Mouse (Mus musculus) lung, postnatal 14 days (tissue): Measurements from ENCODE around the gene Pard3b.
"Not testable (repeated sequence)": the region's sequence is repeated elsewhere in the genome, so short reads cannot be mapped to it uniquely, and the experiment has no call there.

ENCODE experiments used
- DNase-seq: peaks from one replicate; pipeline ENCODE4 v3.0.0; 2021

Pard3b gene

DNA sequence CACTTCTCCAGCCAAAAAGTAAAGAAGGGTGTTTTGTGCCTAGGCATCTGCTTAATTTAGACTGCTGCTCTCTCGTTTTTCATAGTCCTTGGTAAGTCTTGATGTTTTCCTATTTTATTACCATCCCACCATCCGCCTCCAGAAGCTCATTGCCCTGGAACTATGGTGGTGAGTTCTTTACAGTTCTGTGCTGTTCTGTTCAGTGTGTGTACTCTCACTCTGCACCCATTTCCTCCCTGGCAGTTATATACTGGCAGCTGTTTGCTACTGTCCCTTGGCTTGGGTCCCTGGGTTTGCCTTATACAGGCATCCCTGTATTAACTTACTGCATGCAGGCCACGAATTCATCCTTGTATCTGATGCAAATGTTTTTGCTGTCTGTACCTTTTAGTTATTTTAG lies 956.8 kb downstream of the Pard3b start:
- DNase-seq, result no peak

DNA sequence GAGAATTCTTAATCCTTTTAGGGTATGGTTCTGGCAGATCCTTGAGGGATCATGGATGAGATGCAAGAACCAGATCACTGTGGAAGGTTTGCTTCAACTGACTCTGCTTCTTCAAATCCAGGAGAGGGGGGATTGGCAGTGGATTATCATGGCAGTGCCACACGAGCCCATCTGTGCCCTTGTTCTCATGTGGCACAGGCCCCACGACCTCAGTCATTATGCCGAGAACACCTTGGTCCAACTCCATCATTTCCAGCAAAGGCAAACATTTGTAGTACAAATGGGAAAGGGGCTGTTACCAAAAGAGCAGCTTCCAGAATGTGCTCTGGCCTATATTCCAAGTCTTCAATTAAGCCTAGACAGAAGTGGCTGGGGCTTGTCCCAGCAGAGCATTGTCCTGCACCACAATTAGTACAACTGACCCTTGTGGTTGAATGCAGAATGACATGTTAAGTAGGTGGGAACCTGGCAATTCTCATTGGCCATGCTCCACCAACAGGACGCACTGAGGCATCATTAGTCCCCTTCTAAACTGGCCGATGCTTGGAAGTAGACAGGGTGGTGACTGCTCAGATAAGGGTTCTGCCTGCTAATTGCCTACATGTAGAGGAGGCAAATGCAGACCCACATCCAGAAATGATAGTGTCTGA lies 959.3 kb downstream of the Pard3b start:
- no peak for DNase-seq

DNA sequence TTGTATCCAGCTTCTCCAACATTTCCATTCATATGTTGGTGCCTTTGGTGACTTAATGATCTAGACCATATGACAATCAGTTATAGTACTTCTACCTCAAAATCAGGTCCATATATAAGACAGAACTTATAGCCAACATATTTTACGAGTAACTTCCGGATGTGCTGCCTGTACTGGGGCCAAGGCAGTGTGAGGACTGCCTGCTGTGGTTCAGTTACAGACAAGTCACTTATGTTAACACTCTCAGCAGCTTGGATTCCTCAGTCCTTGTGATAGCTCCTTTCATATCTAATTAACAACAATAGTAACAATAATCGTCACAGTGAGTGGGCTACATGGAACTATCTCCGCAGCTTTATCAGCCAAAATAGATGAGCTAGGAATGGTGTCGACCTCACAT lies 959.9 kb downstream of the Pard3b start:
- no peak for DNase-seq

DNA sequence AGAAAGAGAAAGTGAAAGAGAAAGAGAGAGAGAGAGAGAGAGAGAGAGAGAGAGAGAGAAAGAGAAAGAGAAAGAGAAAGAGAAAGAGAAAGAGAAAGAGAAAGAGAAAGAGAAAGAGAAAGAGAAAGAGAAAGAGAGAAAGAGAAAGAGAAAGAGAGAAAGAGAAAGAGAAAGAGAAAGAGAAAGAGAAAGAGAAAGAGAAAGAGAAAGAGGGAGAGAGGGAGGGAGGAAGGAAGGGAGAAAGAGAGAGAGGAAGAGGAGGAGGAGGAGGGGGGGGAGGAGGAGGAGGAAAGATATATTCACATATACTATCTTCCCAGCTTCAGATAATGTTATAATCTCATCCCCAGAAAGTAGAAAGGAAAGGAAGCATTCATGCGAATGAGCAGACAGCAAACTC lies 966.0 kb downstream of the Pard3b start:
- DNase-seq, result not testable (repeated sequence)

DNA sequence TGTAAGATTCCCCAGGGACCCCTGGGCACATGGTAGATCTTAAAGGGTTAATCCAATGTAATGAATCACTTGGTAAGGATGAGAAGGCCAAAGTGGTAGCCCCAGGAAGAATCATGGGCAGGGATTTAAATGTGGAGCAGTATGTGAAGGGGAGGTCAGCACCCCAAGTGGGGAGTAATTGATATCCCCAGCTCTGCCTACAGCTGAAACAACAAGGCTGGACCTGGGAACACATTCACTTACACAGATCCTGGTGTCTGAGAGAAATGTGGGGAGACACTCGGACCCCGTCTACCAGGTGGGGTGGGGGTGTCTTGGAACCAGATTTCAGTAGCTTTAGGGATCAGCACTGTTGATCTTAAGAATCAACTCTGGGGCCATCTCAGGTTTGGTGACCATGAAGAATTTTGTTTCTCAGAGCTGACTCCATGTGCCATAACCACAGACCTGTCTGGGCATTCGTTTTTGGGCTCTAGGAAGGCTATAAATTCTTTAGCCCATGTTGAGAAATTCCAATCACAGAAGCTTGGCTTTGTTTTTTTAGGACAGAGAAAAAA lies 979.6 kb downstream of the Pard3b start:
- no peak for DNase-seq

DNA sequence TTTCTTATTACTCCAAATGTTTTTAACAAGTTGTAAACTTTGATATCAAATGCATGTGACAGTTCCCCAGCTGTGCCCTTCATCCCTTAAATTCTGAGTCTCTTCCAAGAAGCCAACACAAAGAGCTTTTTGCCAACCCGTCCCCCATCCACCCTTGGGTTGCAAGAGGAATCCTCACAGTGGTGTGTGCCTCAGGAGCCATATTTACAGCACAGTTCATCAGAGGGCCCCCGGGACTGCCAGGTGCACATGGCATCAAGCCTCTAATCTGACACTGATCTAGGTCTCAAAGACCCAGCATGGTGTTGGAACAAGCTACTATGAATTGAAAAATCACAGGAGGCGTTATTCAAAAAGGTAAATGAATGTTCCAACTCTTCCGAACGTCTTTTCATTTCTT lies 980.8 kb downstream of the Pard3b start:
- no peak for DNase-seq

DNA sequence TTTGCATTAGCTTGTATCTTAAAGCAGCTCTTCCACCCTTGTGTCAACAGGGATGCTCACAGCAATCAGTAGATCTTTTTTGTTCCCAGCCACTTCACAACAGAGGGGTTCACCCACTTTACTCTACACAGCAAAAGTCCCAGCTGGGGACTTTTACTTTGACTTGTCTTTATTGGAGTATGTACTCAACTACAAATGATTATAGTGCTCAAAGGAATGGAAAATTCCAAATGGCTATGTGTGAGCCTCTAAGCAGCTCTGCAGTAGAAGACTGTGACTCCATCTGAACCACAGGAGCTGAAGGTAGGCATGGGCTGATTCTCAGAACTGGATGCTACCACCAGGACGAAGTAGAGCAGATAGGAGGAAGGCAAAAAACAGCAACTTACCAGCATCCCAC lies 983.8 kb downstream of the Pard3b start:
- no peak for DNase-seq

DNA sequence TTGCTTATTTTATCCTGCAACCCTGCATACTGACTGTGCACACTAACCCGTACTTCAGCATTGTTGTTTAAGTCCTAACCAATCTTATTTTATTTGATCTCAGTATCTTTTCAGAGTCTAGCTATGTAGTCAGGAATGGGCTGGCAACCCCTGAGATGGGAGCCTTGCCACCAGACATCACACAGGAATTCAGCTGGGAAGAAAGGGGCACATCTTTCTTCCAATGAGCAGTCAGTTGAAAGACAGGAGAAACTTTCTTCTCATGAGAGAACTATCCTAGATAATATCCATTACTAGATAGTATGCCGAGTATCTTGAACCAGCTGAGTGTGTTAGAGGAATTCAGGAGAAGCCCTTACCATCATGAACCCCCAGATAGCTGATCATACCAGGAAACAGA lies 985.5 kb downstream of the Pard3b start:
- no peak for DNase-seq

DNA sequence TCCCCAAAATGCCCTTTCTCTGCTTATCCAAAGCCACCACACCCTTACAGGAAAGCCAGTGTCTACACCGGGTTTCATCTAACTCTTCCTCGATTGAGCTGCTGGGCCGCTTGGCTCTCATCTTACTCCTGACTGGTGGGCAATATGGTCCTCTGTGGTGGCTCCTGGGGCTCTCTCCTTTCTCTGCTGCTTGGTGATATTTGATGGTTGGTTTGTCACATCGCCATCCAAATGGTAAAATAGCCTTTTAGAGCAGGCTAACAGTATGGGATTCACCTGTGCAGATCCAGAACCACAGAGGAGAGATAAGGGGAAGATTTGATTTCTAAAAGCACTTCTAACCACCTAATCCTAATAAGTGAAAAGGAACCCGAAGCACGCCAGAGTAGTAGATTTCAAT lies 986.2 kb downstream of the Pard3b start:
- DNase-seq, result no peak

DNA sequence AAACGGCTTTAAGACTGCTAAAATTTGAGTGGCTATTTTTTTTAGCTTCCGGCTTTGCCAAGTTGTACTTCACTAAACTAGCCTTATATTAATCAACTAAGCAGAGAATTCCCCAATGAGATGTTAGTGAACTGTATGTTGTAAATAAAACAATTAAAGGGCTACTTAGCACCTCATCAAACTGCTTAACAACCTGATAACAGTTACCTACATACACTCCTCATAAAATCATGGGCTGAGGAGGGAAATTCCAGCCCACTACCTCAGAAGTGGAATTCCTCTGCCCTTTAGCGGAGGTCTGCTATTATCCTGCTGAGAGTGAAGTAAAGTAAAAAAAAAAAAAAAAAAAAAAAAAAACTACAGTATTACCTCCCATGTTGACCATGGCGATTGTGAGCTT lies 986.7 kb downstream of the Pard3b start:
- DNase-seq, result no peak

DNA sequence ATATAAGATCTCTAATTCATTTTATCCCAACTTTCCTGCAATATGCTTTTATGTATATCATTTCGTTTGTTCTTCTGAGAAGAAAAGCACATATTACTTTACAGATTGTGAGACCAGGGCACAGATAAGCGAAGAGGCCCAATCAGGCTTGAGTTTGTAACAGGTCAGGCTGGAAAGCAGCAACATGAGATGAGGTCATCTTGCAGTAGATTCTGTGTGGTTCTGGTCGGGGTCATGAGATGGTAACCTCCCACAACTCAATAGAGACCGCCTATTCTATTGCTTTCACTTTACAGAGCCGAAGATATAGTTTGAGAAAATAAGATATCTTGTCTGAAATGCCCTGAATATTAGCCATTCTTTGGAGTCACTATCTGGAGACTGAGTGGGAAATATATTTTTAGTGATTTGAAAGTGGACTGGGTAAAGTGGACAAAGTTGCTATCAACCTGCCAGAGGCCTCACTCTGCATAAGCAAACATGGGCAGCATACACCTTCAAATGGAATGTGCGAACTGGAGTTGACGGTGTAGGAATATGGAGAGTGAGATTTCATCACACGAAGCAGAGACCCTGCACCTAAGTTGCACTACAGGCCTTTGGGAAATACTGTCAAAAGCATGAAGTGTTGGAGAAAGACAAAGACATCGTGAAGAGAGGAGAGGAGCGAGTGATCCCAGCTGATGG lies 987.3 kb downstream of the Pard3b start:
- DNase-seq, result no peak

DNA sequence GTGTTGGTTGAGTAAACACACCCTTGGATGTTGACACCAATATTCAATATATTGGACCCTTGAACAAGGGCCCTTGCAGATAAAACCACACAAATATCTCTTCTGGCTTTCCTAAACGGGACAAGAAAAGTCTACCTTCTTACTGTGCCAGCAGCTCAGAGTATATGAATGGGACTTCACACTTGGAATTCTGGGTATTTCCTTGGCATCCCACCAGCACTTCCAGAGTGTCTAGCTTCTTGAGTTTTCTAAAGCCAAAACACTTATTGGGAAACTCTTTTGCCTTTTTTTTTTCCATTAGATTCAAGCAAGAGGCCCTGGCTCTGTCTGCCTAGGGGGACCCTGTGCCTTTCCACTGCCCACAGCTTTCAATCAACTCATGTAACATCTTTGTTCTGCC lies 991.3 kb downstream of the Pard3b start:
- peak; percentile 75 for DNase-seq

DNA sequence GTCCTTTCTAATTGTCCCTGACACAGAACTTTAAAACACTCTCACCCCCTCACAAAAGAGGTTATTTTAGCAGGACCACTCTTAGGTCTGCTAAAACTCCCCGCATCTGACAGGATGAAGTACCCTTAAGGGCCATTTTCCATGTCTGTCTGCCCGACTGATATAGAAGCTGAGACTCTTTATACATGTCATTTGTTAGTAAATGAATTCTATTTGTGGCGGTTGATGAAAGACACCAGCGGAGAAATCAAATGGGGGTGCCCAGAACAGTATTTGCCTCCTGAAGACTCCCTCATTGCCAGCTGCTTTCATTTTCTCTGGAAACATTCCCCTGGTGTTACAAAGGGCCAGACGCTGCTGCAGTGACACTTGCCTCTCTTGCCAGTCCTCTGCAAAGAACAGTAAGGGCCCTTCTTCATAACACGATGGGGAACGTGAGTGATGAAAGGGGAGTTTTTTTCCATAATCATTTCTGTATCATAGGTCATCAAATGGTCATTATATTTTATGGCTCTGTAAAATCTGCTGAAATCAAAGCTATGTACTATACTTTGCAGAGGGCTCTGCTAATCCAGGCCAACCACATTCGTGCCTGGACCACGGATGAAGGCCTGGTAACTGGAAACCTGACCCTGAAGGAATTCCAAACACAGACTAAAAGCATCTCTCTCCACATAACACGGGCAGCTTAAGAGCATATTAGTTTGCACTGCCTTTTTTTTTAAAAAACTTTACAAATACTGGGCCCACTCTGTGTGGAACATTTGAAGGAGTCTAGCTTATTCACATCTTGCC lies 993.1 kb downstream of the Pard3b start:
- DNase-seq, result no peak

DNA sequence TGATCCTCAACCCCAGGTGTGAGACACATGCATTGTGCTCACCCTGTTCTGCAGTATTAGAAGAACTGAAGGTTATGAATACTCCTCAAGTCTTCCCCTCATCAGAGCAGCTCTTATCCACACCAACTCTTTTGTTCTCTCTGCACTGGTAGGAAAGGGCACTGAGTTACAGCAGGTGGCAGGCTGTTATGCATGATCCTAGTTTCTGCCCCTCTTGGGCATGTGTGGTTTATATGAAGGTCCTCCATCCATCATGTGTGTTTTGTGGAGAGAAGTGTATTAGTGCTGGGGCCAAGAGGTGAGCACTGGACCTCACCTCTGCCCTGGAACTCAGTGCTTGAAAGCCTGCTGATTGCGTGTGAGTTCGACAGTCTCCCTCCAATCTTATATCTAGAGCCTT lies 994.3 kb downstream of the Pard3b start:
- DNase-seq, result no peak

DNA sequence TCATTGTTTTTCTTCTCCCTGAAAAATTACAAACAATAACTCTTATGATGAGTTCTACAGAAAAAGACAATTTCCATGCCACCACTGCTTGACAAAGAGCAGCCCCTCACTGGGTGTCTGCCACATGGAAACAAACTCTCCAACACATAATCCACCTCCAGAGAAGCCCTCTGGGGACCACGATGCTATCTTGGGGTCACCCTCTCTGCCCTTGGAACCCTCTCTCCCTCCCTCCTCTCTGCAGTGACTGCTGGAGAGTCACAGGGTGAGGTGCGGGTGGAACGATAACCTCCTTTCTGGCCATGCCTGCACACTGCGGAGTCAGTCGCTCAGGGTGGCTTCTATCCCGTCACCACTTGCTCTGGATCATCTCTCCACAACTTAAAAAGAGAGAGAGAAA lies 996.6 kb downstream of the Pard3b start:
- DNase-seq, result no peak

DNA sequence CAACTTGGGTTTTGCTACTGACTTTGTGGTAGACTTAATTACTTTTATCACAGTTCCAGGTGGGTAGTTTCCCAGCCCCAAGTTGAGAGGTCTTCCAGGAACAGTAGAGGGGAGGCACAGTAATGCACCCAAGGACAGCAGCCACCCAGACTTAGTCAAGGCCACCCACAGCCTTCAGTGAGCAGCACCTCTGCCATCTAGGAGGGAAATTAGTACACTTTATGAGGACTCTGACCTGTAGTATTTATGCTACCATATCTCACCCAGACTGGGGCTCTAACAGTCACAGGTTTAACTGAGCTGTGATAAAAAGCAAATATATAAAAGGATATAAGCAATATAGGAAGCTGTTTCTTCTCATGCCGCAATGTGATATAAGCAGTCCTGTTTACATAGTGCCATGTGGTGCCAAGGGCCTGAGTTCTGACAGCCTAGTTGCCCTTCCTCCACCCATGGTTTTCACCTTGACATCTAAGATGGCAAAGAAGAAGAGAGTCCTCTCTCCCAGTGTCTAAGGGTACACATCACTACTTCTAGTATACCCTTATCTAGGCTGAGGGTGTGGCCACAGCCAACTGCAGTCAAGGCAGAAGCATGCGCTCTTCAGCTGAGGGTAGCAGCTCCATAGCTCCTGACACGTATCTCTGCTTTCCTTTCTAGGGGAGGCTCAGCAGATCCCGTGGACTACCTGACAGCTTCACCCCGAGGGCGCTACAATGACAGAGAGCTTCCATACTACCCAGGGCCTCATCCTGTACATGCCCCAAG lies 998.5 kb downstream of the Pard3b start:
- no peak for DNase-seq

DNA sequence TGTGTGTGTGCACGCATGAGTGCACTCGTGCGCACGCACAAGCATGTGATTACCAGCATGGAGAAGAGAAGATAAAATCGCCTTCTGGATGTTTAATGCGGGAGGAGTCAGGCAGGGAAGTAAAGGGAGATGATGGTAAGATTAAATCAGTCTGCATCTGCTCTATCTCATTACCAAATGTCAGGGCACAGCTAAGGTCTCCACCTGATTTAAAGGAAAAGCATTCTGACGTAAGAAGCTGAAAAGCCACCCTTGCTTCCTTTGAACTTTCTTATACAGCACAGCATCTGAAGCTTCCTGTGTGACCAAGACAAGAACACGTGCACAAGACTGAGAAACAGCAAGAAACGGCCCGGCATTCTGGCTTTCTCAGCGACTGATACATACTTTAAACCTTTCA lies 1000.4 kb downstream of the Pard3b start:
- no peak for DNase-seq

DNA sequence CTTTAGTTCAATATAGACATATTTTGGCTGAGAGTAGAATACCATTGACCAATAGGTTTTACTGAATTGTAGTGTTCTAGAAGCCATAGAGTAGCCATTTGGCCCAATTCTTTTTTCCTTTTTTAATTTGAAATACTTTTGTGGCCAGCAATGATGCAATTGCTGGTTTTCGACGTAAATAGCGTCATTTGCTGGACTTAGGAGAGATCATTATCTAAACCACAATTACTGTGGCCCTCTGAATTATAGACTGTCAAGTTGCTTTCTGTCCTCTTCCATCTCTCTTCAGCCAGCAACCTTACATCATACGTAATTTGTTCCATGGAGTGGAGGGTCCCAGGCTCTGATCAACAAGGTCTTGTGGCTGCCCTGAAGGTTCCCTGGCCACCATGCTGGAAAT lies 1000.8 kb downstream of the Pard3b start:
- DNase-seq, result no peak

DNA sequence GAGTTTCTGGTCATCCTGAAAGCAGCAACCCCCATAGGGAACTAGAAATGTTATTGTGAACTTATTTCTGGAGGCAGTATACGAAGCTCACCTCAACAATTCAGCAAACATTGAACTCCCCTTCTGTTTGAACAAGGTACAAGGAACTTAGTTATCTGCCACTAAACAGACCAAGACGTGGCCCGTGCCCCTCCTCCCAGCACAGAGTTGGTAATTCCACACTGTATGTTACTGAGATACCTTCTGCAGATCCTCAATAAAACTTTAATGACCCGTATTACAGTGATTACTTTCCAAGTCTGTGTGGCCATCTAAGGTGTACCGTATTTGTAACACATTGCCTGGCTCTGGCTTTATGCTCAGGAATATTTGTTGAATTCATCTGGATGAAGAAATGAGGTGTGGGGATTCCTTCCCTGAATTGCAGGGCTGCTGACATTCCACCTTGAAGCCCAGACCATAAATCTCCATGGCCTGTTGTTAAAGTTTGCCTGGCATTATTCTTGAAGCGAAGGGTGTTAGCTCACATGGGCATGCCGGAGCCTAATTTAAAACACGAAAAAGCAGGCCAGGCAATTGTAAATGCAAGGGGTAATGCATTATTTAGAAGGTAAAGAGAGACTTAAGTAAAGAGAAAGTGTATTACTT lies 1006.1 kb downstream of the Pard3b start:
- DNase-seq, result no peak

DNA sequence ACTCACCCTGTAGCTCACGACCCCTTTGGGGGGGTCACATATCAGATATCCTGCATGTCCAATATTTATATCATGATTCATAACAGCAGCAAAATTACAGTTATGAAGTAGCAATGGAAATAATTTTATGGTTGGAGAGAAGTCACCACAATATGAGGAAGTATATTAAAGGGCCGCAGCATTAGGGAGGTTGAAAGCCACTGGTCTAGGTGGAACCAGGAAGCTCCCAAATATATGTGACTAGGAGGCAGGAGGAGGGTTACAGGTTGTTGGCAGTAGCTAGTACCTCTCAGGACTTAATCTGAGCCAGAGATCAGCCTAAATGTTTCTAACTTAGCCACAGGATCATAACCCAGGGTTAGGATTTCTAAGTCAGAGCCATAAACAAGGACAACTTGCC lies 1008.2 kb downstream of the Pard3b start:
- DNase-seq, result no peak

DNA sequence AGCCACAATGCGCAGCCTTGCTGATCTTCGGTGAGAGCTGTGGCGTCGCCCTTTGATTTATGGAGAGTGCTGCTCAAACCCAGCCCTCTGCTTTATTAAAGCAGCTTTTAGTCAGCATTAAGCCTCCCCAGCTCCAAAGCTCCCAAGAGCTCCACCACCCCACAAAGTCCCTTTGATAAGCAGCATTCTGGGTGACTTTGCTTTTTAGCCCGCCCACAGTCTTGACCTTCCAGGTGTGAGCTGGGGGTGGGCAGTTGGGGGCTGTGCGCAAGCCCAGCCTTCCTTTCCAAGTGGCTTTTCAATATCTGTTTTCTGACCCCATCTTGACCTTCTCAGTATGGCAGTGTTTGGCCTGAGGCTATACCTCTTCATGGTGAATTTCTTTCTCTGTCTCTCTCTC lies 1009.5 kb downstream of the Pard3b start:
- no peak for DNase-seq

DNA sequence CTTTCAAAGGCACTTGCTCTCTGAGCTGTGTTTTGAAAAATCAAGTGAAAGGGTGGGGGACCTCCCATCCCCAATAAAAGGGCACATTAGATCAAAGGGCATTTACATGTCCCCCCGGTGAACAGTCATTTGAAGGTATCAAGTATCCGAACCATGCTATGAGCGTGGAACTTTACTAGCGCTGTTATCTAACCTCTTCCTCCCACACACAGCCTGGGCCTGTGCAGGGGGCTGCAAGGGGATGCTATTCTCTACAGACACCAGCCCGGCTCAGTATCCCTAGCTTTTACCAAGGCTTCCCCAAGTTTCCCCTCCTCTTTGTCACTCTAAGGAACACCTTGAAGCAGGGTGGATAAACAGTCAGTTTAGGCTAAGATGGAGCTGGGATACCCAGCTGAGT lies 1010.0 kb downstream of the Pard3b start:
- DNase-seq, result no peak

DNA sequence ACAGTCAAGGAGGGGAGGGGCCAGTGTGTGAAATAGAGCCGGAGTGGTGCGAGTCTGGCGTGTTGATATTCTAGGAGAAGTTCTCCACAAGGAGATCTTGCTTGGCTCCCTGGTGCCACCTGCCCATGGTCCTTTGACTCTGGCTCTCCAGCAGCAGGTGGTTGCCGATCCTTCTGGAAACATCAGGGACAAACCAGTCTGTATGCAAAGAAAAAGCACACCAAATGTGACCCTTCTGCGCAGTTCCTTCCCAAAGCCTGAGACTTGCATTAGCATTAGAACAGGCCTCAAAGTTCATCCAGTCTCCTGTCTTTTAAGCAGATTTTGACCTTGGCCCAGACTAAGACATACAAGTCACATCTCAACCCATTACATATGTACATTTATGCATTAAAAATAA lies 1011.9 kb downstream of the Pard3b start:
- no peak for DNase-seq
